Mouse (Mus musculus) left cerebral cortex, adult 9 months (tissue): ENCODE measurements at regions not wholly inside any gene's neighbourhood (a gene's known extent, or its start where the extent isn't known, plus 50 kb on each side); places are given as distances from the start of the nearest gene placed in this dataset.

ENCODE experiments used
- DNase-seq, 2 experiments: peaks; one replicate each; pipeline ENCODE4 v3.0.0; 2022; ENCODE audit warnings: low spot score in 2 of 2

- peak; percentile 9 to 16 for DNase-seq
Observed at GRCm38 (mm10) chr16:62129234-62129633, 657.4 kb downstream of the Nsun3 start.

- DNase-seq, result peak in 1 of 2 experiments; percentile 7
Observed at GRCm38 (mm10) chr16:62128147-62128546, 658.5 kb downstream of the Nsun3 start.

GRCm38 (mm10) chr16:62125779-62126178 is 660.8 kb downstream of the Nsun3 start:
- no peak for DNase-seq
